Mouse (Mus musculus): ENCODE data around the gene Lmf2.

GRCm38 (mm10) chr15:89399716-89400115 lies 44.3 kb upstream of the Lmf2 start:
- no peak for TF ChIP-seq CTCF (IDR thresholded peaks at IDR 0.05; ENCODE audit: low read depth)
- TF ChIP-seq EP300 (IDR thresholded peaks at IDR 0.05; ENCODE audit: low read depth) = no peak

Data from liver, postnatal 0 days (tissue).